Mouse (Mus musculus) 3134 (cell line): Measurements from ENCODE around the gene Ddx31.

Experiments
- DNase-seq: peaks from one replicate; pipeline ENCODE4 v3.0.0-alpha.2; 2011; ENCODE audit warnings: low spot score; ENCODE audit not compliant: insufficient read length; ENCODE audit errors: extremely low read depth

Gene Ddx31

DNA sequence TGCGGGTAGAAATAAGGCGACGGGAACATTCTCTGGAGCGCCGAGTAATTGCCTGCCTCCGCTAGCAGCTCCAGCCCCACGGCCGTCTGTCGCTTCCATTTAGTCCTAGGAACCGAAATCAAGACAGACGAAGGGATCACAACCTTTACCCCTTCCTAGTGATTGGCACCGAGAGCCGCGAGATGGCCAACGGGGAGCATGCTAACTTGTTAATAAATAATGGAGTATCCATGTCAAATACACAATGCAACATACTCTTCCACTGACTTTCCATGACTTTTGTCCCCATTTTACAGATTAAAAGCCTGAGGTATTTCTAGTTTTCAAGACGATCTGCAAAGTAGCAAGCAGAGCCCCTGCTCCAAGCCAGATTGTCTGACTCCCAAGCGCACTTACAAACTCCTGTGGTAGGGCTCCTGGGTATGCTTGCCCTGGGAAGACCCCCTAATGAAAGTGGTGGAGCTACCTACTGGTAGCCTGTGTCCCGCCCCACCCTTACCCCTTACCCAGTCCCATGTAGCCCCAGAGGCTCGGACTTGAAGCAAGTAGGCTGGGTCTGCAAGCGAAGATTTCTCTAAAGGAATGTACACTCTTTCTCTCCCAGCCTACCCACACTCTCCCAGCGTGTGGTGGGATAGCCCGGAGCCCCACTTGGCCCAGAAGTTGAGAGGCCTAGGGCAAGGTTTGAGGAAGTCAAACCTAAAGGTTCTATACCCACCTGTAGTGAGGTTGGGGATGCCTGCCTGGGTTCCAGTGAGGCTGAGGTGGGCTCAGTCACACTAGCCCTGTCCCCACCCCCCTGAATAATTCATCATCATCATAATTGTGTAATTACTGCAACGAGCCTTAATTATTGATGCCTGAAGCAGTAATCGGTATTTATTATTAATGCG lies 69.9 kb downstream of the Ddx31 start:
- no peak for DNase-seq

DNA sequence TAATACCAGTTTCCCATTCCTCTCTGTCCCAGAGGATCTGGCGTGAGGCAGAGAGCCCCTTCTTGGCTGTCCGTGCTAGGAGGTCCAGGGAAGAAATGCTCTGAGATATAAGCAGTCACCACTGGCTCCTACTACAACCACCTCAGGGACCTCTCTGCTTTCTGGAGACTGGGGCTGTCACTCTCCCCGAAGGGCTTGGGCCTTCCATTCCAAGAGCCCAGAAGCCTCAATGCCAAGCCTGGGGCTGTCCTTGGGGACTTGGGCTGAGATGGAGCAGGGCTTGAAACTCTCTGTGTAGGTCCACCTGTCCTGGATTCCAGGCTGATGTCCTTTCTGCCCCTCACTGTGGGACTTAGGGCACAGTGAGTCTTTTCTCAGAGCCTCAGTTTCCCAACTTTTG lies 70.7 kb downstream of the Ddx31 start:
- no peak for DNase-seq

DNA sequence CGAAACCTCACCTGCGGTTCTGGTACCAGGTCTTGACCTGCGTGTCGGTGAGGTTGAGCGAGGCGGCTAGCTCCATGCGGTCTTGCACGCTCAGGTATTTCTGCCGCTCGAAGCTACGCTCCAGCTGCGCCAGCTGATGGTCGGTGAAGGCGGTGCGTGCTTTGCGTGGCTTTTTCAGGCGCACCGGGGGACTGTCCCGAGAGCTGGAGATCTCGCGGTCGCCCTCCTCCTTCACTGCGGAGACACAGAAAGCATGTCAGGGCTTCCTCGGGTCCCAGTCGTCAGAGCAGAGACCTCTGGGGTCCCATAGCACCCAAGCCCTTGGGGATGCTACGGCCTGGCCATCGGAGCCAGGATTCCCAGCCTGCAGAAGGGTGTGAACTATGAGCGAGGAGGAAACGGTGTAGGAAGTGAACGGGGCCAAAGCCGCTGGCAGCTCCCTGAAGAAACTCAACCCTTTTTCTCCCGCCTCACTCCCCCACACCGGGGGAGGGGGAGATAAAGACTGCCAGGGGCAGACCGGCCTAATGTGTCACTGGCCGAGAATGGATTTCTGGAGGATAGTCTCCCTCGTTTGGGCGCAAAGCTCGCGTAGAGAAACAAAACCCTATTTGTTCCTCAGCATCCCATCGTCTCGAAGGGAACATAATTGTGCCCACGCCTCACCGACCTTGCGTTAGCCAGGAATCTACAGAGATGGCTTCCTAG lies 71.3 kb downstream of the Ddx31 start:
- DNase-seq = no peak

DNA sequence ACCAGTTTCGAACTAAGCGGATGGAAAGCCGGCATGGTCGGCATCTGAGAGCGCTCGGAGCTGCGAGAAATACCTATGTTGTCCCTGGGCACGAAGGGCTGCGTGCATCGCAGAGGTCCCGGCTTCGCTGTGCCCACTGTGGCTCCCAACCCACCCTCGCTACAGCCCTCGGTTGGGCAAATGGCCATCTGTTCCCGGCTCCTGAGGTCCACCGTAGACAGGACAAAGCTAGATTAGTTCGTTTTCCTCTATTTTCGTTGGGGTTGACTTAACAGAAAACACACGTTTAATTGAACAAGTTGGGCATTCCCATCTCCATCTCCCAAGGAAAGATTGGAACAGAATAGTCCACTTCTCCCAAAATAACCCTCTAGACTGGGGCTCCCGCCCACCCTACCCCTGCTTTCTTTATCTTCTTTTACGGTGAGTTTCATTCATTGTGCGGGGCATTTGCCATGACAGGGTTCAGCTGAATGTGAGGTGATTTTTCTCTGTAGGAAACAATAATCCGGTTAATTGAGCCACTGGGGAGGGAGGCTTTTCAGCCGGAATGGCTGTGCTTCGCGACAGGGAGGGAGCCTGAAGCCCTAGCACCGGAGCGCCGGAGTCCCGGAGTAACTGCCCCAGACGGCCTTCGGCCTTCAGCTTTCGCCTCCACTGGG lies 72.0 kb downstream of the Ddx31 start:
- no peak for DNase-seq

DNA sequence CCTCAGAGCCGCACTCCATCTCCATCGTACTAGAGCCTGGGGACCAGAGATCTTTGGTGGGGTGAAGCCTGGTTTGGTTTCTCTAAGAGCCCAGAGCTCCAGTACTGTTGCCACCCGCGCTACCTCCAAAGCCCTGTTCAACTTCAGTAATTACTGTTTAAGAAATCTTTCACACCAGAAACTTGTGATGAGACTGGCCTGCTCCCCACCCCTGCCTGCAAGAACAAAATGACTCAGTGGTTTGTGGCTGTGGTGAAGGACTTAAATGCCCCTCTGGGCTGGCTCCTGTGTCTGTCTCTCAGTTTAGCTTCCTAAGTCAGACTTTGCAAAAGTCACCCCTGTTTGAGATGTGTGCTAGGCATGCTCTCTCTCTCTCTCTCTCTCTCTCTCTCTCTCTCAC lies 72.8 kb downstream of the Ddx31 start:
- no peak for DNase-seq

DNA sequence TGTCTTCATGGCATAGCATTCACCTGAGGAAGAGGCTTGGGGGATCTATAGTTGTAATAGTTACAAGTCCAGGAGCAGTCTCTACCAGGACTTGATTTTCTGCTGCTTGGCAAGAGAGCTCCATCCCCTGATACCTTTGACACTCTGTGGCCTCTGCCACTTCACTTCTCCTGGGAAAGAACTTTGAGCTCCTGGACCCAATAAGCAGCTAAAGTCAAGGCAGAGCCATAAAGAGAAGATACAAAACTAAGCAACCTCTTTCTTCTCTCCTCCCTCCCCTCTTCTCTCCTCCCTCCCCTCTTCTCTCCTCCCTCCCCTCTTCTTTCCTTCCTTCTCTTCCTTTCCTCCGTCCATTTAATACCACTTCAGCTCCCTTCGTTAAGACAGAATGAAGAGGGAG lies 73.9 kb downstream of the Ddx31 start:
- DNase-seq = no peak

DNA sequence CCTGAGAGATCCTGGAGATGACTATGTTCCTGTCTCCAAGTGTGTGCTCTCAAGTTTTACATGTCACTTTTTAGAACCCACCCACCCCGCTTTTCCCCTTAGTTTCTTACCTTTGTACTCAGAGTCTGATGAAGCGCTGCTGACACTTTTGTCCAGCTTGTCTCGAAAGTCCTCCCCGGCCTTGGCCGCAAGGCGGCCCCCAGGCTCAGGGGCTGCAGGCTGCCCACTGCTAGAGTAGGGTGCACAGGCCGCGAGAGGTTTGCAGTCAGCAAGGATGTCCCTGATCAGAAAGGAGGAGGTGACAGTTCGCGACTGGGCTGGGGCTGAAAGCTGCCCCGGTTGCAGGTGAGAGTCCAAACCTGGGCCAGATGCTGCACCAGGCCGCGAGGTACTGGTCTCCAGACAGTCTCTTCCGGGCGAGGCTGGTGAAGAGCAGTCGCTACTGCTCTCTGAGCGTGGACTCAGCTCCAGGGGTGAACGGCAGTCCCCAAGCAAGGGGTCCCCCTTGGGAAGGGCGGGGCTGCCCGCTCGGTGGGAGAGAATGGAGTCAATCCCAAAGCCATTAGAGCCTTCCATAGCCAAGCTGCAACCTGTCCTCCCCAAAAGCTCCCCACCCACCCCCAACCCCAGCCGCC lies 75.0 kb downstream of the Ddx31 start:
- DNase-seq = no peak

DNA sequence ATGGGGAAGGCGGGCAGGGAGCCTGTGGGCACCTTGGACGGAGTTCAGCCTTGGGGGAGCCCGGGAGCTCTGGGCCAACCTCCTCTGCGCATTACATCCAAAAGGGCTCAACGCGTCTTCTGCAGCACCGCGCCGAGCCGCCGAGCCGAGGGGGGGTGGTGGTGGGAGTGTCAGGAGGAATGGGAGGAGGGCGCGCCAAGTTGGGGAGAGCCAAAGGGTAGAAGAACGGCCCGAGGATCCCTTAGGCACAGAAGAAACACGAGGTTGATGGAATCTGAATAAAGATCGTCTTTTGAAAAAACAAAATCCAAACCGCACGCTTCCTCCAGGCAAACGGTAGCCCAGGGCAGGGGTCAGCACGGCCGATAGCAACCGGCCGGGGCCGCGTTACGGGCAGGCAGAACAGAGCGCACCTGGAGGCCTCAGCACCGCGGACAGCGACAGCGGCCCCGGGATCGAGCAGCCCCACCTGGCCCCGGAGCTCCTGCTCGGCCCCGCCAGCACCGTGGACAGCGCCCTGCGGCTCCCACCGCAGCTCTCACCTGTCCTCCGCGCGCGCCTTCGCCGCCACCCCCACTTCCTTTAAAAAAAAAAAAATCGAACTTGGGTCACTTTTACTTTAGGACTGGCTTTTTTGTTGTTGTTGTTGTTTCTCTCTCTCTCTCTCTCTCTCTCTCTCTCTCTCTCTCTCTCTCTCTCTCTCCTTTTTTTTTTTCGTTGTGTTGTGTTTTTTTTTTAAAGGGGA lies 75.7 kb downstream of the Ddx31 start:
- no peak for DNase-seq

DNA sequence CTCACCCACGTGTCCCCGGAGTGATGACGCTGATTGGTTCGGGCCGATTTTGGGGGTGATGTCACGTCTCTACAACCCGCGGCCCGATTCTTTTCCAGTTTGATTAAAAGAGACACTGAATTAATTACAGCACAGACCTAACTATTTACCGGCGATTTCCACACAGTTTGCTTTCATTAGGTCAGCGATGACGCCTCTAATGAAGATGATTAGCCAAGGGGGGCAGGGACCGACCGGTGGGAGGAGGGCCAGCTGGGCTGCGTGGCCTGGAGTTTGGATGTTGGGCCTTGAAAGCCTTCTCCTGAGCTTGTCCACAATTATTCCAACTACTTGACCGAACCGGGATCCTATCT lies 76.3 kb downstream of the Ddx31 start, which contains the start of gene Barhl1:
TSS of gene Barhl1 (minus strand) at position 156 of the 353 bp plus-strand sequence.
- DNase-seq = no peak

DNA sequence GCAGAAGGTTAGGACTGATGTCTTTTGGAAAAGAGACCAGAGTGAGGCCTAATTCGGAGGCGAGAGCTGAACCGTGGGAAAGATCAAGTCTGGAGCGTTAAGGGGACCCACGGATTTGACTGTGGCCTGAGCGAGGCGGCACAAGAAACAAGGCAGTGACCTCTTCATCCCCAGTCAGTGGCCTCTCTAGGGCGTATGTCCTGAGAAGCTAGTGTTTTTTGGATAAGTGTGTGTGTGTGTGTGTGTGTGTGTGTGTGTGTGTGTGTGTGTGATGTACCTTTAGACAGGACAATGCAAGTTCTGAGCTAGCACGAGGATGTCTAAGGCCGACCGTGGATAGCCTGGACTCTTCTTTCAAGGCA lies 76.9 kb downstream of the Ddx31 start:
- DNase-seq = no peak

DNA sequence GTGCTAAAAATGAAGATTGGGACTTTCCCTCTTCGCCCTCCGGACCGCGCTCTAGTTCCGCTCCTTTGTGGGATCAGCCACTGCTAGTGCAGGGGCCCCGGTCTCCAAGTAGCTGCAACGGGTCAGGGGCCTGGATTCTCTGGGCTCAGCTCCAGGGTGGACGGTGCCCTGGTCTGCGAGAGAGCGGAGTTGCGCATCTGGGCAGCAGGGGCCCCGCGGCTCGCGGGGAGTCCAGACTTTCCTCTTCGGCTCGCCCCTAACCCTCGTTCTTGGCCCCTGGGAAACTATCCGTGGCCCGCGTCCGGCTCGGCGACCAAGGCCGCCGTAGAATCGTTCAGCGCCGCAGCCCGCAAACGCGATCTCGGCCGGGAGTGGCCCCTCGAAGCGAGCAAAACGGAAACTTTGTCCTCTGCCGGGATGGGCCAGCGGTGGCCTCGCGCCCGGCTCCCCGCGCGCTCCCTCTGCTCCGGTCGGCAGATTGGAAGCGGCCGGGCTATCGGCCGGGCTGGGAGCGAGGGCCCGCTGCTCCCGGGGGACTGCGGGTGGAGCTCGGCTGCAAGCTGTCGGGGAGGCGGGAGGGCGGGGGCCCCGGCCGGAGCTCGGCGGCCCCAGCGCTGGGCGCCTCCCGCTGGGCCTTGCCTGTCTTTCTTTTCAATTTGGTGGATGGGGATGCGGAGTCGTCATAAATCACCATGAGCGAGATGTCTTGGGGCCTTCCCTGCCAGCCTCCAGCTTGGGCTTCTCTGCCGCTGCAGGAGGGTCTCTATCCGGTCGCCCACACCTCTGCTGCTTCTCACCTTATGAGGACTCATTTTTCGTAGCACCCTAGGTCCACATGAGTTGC lies 77.5 kb downstream of the Ddx31 start:
- no peak for DNase-seq

DNA sequence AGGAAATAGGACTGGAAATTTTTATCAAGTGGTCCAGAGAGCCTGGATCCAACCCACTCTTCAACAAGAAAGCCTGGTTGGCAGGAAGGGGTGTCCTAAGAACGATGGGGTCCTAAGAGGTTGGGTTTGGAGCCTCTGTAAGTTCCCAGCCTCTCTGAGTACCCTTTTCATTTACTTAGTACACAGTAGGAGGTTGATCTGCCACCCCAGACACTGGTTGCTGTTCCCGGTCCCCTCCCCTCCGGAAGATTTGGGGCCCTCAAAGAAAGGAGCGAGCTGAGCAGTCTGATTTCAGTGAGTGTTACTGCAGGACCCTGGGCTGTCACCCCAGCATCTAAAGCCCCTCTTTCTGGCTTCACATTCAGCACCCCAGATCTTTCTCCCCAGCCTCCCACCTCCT lies 78.8 kb downstream of the Ddx31 start:
- no peak for DNase-seq

DNA sequence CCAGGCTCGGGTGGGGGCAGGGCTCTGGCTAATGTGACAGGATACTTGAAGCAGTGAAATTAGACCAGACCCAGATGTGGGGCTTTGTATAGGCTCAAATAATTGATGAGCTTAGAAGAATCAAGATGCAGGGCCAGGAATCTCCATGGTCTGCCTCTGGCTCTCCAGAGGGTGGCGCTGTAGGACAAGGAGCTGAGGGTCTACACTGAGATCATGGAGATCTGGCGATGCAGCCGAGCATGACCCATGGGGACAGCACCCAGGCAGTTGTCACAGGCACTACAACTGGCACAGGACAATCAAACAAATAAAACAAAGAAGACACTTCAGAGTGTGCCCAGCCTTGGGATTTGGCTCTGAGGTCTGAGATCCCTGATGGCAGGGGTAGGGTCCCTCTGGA lies 83.7 kb downstream of the Ddx31 start:
- DNase-seq = no peak

DNA sequence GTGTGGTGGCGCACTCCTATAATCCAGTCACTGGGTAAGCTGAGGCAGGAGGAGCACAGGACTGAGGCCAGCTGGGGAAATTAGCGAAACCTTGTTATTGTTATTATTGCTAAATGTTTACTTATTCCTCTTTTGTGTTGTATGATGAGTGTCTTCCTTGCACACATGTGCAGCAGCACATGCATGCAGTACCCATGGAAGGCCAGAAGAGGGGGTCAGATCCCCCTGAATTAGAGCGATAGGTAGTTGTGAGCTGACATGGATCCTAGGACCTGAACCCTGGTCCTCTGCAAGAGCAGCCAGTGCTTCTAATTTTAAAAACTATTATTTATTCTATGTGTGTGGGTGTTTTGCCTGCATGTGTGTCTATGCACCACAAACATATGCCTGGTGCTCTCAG lies 90.4 kb downstream of the Ddx31 start:
- DNase-seq = no peak

DNA sequence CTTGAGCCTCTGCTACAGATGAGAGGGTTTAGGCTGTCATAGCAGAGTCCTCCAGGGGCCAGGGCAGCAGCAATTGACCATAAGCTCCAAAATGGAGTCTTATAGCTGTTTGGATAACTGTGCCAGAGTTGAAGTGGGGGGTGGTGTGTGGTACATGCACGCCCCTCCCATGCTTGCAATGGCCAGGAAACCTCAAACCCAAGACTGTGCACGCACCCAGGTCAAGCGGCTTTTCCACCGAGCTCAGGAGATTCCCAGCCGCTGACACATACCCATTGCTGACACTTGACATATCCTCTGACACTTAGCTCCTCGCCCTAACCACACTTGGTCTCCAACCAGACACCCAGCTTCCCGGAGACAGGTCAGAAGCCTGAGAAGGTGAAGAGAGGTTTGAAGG lies 98.8 kb downstream of the Ddx31 start:
- peak; percentile 32 for DNase-seq

DNA sequence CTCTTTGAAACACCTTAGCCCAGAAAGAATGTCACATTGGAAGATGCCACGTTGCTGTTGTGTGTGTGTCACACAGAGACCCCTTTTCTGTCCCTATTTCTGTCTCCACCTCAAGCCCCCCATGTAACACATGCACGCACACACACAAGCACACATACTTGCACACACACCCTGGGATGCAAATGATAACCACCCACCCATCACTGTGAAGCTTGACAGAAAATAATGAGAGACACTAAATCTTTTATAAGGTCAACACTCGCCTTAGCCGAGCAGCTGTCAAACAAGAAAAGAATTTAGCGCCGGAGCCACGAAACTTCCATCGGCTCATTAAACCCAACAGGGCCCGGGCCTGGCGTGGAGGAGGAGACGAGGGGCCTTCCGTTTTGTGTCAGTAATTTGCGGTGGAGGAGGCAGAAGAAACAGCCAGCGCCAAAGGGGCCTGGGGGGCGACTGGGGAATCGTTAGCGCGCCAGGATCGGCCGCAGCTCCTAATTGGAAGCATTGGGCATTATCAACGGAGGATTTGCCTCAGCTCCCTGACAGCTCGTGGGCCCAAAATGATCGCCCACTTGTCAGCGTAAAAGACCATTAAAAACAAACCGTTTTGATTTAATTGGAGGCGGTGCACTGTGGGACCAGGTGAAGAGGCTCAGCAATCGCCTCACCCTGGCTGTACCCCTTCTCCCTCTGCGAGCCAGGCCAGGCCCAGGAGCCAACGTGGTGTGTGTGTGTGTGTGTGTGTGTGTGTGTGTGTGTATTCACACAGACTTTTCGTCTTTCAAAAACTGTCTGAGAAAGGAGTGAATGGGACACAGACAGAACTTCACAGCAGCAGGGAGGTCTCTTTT lies 103.7 kb downstream of the Ddx31 start:
- DNase-seq = no peak

DNA sequence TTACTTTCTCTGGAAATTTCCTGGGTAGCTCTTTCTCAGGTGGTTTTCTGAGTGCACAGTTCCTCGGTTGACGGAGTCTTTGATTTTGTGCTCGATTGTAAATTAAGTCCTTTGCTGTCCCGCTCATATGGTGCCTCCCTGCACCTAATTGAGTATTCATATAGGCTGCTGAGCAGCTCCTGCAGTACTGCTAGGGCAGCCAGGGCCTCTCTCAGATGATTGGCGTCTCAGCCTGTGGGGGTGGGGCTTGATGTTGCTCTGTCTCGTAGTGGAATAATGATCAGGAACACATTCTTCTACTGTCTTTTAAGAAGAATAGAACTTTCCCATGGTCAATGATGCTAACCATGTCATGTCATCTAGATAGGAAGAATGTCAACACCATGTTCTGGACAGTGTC lies 105.2 kb downstream of the Ddx31 start:
- no peak for DNase-seq

DNA sequence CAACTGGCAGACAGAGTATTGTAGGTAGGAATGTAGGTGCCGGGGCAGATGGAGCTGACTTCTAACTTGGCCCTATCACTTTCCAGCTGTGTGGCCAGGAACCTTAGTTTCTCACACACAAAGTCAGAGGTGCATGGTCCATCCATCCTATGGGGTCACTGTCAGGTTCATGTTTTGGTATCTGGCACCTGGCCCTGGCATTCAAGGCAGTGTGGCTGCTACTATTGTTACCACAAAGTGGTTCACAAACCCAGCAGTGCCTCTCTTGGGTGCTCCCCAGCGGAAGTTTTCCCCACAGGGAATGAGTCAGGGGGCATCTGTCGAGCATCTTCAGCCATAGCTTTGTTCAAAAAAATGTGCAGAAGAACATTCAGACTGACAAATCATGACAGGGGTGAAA lies 106.1 kb downstream of the Ddx31 start:
- no peak for DNase-seq

DNA sequence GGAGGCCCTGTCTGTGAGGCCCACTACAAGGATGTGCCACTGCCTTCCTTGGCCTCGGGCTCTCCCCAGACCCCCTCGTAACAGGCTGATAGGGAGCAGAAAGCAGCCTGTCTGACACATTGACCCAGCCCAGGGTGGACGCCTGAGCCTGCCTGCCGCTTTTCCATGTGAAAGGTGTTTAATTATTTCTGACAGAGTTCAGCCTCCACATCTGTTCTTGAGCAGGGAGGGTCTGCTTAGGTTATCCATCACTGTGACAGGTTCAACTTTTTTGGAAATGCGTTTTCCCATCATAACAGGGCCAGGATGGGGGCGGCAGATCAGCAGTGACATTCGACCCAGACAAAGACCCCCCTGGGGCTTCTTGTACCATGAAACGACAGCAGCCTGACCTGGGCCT lies 112.8 kb downstream of the Ddx31 start:
- DNase-seq = no peak
